Mouse (Mus musculus): ENCODE results near the gene Hif3a. TPM values are rescaled to one million over a fixed set of nuclear protein-coding genes. Genes with fewer than 3 reads are reported as not detected.
A peak's percentile ranks its signal among the peaks of the same experiment; 100 is the strongest.

Hif3a gene
- polyA plus RNA-seq, 1 experiment from 2014 or later, result 11.3 TPM

GRCm38 (mm10) chr7:17002375-17003195 lies 59.6 kb downstream of the Hif3a start:
- WGBS, result 9% methylated on average over 7 of the region's 7 CpGs
- Histone ChIP-seq H3K36me3 (peaks cover 92% of the 10 kb centered on the region), H3K27ac (0 out of 2 replicates have a peak overlapping the region, but pooled peaks have one; percentile 12), H3K9ac (replicated peaks) (no peak overlapping the region), H3K9me3 (no peaks in the 10 kb centered on the region), H3K4me1 (replicated peaks) (peaks cover 2% of the 10 kb centered on the region; the same call in 1 of the 2 replicates), H3K4me2 (no peak overlapping the region), H3K4me3 (replicated peaks) (no peak overlapping the region), H3K27me3 (no peaks in the 10 kb centered on the region)
- ATAC-seq (ENCODE audit: insufficient number of reproducible peaks, insufficient read depth, low FRiP score, low TSS enrichment, low read depth), result peak; percentile 57

GRCm38 (mm10) chr7:16999650-17000049 lies 62.6 kb downstream of the Hif3a start:
- ATAC-seq (ENCODE audit: insufficient number of reproducible peaks, insufficient read depth, low FRiP score, low TSS enrichment, low read depth), result no peak
- H3K27ac ChIP-seq, result no peak overlapping the region
- no peaks in the 10 kb centered on the region for H3K27me3 ChIP-seq
- WGBS, result 26% methylated on average over 4 of the region's 4 CpGs
- H3K36me3 ChIP-seq, result peaks cover 88% of the 10 kb centered on the region
- peaks cover 30% of the 10 kb centered on the region for H3K4me1 ChIP-seq (replicated peaks)
- no peak overlapping the region for H3K4me2 ChIP-seq
- no peak overlapping the region for H3K4me3 ChIP-seq (replicated peaks)
- H3K9me3 ChIP-seq, result no peaks in the 10 kb centered on the region
- H3K9ac ChIP-seq (replicated peaks), result no peak overlapping the region

- WGBS, result 79% methylated on average over 4 of the region's 4 CpGs
- Histone ChIP-seq H3K4me3 (replicated peaks) (no peak overlapping the region), H3K27ac (no peak overlapping the region), H3K4me2 (no peak overlapping the region), H3K36me3 (peaks cover 84% of the 10 kb centered on the region), H3K9me3 (no peaks in the 10 kb centered on the region), H3K9ac (replicated peaks) (no peak overlapping the region), H3K4me1 (replicated peaks) (peaks cover 31% of the 10 kb centered on the region), H3K27me3 (no peaks in the 10 kb centered on the region)
- no peak for ATAC-seq (ENCODE audit: insufficient number of reproducible peaks, insufficient read depth, low FRiP score, low TSS enrichment, low read depth)
Measured at GRCm38 (mm10) chr7:16999233-16999632, 63.0 kb downstream of the Hif3a start.

GRCm38 (mm10) chr7:16995345-16995744 lies 66.9 kb downstream of the Hif3a start:
- no peaks in the 10 kb centered on the region for H3K27me3 ChIP-seq
- H3K4me1 ChIP-seq (replicated peaks), result peaks cover 58% of the 10 kb centered on the region
- peak overlapping the region; percentile 73 for H3K4me3 ChIP-seq (replicated peaks)
- no peaks in the 10 kb centered on the region for H3K9me3 ChIP-seq
- no peak for ATAC-seq (ENCODE audit: insufficient number of reproducible peaks, insufficient read depth, low FRiP score, low TSS enrichment, low read depth)
- 88% methylated on average over 4 of the region's 4 CpGs for WGBS
- H3K36me3 ChIP-seq, result peaks cover 53% of the 10 kb centered on the region
- H3K4me2 ChIP-seq, result peak overlapping the region; percentile 89
- peak overlapping the region; percentile 87 for H3K9ac ChIP-seq (replicated peaks)
- peak overlapping the region; percentile 89; the same call in 1 of the 2 replicates for H3K27ac ChIP-seq

- Histone ChIP-seq H3K36me3 (peaks cover 43% of the 10 kb centered on the region), H3K4me2 (peak overlapping the region; percentile 89), H3K4me1 (replicated peaks) (peaks cover 61% of the 10 kb centered on the region), H3K4me3 (replicated peaks) (peak overlapping the region; percentile 73), H3K27ac (peak overlapping the region; percentile 89), H3K9me3 (no peaks in the 10 kb centered on the region; the same call in 1 of the 2 replicates), H3K9ac (replicated peaks) (peak overlapping the region; percentile 87), H3K27me3 (no peaks in the 10 kb centered on the region)
- whole genome bisulfite sequencing, result 3% methylated on average over 20 of the region's 20 CpGs
- ATAC-seq (ENCODE audit: insufficient number of reproducible peaks, insufficient read depth, low FRiP score, low TSS enrichment, low read depth), result no peak
Measured at GRCm38 (mm10) chr7:16994400-16994799, 67.8 kb downstream of the Hif3a start.

- H3K27ac ChIP-seq, result peak overlapping the region; percentile 89
- H3K9me3 ChIP-seq, result no peaks in the 10 kb centered on the region; the same call in 1 of the 2 replicates
- peaks cover 39% of the 10 kb centered on the region for H3K36me3 ChIP-seq
- H3K9ac ChIP-seq (replicated peaks), result peak overlapping the region; percentile 87
- WGBS, result under 1% methylated on average over 27 of the region's 27 CpGs
- H3K4me3 ChIP-seq (replicated peaks), result peak overlapping the region; percentile 73
- peaks cover 61% of the 10 kb centered on the region for H3K4me1 ChIP-seq (replicated peaks)
- ATAC-seq (ENCODE audit: insufficient number of reproducible peaks, insufficient read depth, low FRiP score, low TSS enrichment, low read depth), result peak; percentile 94
- H3K27me3 ChIP-seq, result no peaks in the 10 kb centered on the region
- H3K4me2 ChIP-seq, result peak overlapping the region; percentile 89
Measured at GRCm38 (mm10) chr7:16993651-16994399, 68.4 kb downstream of the Hif3a start.

GRCm38 (mm10) chr7:16992451-16992807 lies 69.8 kb downstream of the Hif3a start, which contains the start of gene Ccdc8:
Gene Ccdc8 (plus strand): TSS chr7:16992708.
- no peak for ATAC-seq (ENCODE audit: insufficient number of reproducible peaks, insufficient read depth, low FRiP score, low TSS enrichment, low read depth)
- peak within 1 kb of the TSS; percentile 95 for H3K27ac ChIP-seq
- peaks cover 25% of the 10 kb centered on the region for H3K36me3 ChIP-seq
- 96% methylated on average over 5 of the region's 5 CpGs for WGBS
- peak within 1 kb of the TSS; percentile 73 for H3K4me3 ChIP-seq (replicated peaks)
- no peaks in the 10 kb centered on the region; the same call in 1 of the 2 replicates for H3K9me3 ChIP-seq
- peak within 1 kb of the TSS; percentile 89 for H3K4me2 ChIP-seq
- peaks cover 69% of the 10 kb centered on the region for H3K4me1 ChIP-seq (replicated peaks)
- no peak within 1 kb of the TSS for H3K9ac ChIP-seq (replicated peaks)
- H3K27me3 ChIP-seq, result no peaks in the 10 kb centered on the region

- peak overlapping the region; percentile 95 for H3K27ac ChIP-seq
- no peaks in the 10 kb centered on the region for H3K27me3 ChIP-seq
- peak overlapping the region; percentile 47 for H3K4me2 ChIP-seq
- 55% methylated on average over 18 of the region's 18 CpGs for WGBS
- H3K4me3 ChIP-seq (replicated peaks), result peak overlapping the region; percentile 8; the same call in 1 of the 2 replicates
- H3K36me3 ChIP-seq, result peaks cover 19% of the 10 kb centered on the region
- peak; percentile 50; the same call in 1 of the 2 replicates for ATAC-seq (ENCODE audit: insufficient number of reproducible peaks, insufficient read depth, low FRiP score, low TSS enrichment, low read depth)
- no peaks in the 10 kb centered on the region; the same call in 1 of the 2 replicates for H3K9me3 ChIP-seq
- H3K9ac ChIP-seq (replicated peaks), result no peak overlapping the region
- peaks cover 69% of the 10 kb centered on the region for H3K4me1 ChIP-seq (replicated peaks)
Measured at GRCm38 (mm10) chr7:16991681-16992450, 70.4 kb downstream of the Hif3a start.

GRCm38 (mm10) chr7:16990006-16990744 lies 72.1 kb downstream of the Hif3a start:
- H3K27me3 ChIP-seq, result no peaks in the 10 kb centered on the region
- H3K4me2 ChIP-seq, result no peak overlapping the region
- 50% methylated on average over 15 of the region's 15 CpGs for WGBS
- no peak overlapping the region for H3K9ac ChIP-seq (replicated peaks)
- H3K27ac ChIP-seq, result peak overlapping the region; percentile 82
- ATAC-seq (ENCODE audit: insufficient number of reproducible peaks, insufficient read depth, low FRiP score, low TSS enrichment, low read depth), result no peak
- peaks cover 52% of the 10 kb centered on the region for H3K4me1 ChIP-seq (replicated peaks)
- H3K36me3 ChIP-seq, result peaks cover 4% of the 10 kb centered on the region
- H3K9me3 ChIP-seq, result no peaks in the 10 kb centered on the region; the same call in 1 of the 2 replicates
- H3K4me3 ChIP-seq (replicated peaks), result no peak overlapping the region

GRCm38 (mm10) chr7:16988405-16988804 lies 73.8 kb downstream of the Hif3a start:
- peaks cover 49% of the 10 kb centered on the region for H3K4me1 ChIP-seq (replicated peaks)
- H3K27ac ChIP-seq, result peak overlapping the region; percentile 74

More at GRCm38 (mm10) chr7:16988405-16988804, 73.8 kb downstream of the Hif3a start:
- Histone ChIP-seq H3K4me3 (replicated peaks) (no peak overlapping the region), H3K36me3 (no peaks in the 10 kb centered on the region), H3K4me2 (no peak overlapping the region), H3K27me3 (no peaks in the 10 kb centered on the region), H3K9ac (replicated peaks) (no peak overlapping the region), H3K9me3 (no peaks in the 10 kb centered on the region; the same call in 1 of the 2 replicates)
- 39% methylated on average over 3 of the region's 3 CpGs for WGBS
- no peak for ATAC-seq (ENCODE audit: insufficient number of reproducible peaks, insufficient read depth, low FRiP score, low TSS enrichment, low read depth)
